Mouse (Mus musculus) thymus, adult 2 months (tissue): ENCODE data around the gene Ubxn7.

Experiments used
- CTCF ChIP-seq: fragments of 200-500 bp; IDR thresholded peaks from 2 replicates; pipeline ENCODE4 v1.5.1; 2012; ENCODE audit warnings: mild to moderate bottlenecking, control low read depth, low read length, moderate library complexity, borderline replicate concordance; ENCODE audit not compliant: control insufficient read depth, poor library complexity, insufficient read depth; ENCODE audit errors: extremely low read depth
- POLR2A ChIP-seq: fragments of 200-500 bp; IDR thresholded peaks from 2 replicates; pipeline ENCODE4 v1.6.1; 2012; ENCODE audit warnings: mild to moderate bottlenecking, low read length, control low read depth, moderate library complexity; ENCODE audit not compliant: control insufficient read depth, poor library complexity, insufficient read depth; ENCODE audit errors: extremely low read depth

DNA sequence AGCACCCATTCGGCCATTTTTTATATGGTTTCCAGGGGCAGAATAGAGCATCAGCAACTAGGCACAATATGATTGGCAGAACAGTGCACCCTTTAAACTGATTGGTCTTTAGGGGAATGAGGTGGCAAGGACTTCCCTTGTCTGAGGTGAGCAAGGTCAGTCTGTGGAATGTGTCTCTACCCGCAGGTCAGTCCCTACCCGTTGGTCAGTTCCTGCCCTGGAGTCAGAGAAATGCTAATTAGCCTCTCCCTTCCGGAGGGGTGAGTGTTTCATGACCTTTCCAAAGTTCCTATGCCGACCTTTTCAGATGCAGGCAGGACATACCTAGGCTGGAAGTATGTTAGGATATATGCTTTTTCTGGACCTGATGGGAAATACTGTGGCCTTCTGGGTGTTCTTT, 19.7 kb upstream of the Ubxn7 start:
- no peak for TF ChIP-seq CTCF
- TF ChIP-seq POLR2A: no peak
